Mouse (Mus musculus): Measurements from ENCODE around the gene Wipf2. TPM values are rescaled to one million over a fixed set of nuclear protein-coding genes. Genes with fewer than 3 reads are reported as not detected.
A peak's percentile ranks its signal among the peaks of the same experiment; 100 is the strongest.

The Wipf2 gene
- polyA plus RNA-seq, 1 experiment, result 7.3 TPM

GRCm38 (mm10) chr11:98941341-98941825 lies 77.9 kb downstream of the Wipf2 start:
- H3K4me3 ChIP-seq (replicated peaks), result peak overlapping the region; percentile 93
- peaks cover 92% of the 10 kb centered on the region for H3K4me1 ChIP-seq
- no peak for TF ChIP-seq GATA1 (IDR thresholded peaks at IDR 0.05; ENCODE audit: borderline replicate concordance, low read length)
- no peak for TF ChIP-seq FLI1 (IDR thresholded peaks at IDR 0.05; ENCODE audit: low read length)
- H3K27me3 ChIP-seq (replicated peaks), result peaks cover 99% of the 10 kb centered on the region
- H3K9me3 ChIP-seq, result no peaks in the 10 kb centered on the region
- H3K36me3 ChIP-seq (replicated peaks; ENCODE audit: low read length), result no peaks in the 10 kb centered on the region

GRCm38 (mm10) chr11:98941826-98942550 lies 78.5 kb downstream of the Wipf2 start:
- Histone ChIP-seq H3K27me3 (replicated peaks) (peaks cover 95% of the 10 kb centered on the region), H3K36me3 (replicated peaks; ENCODE audit: low read length) (no peaks in the 10 kb centered on the region), H3K4me3 (replicated peaks) (peak overlapping the region; percentile 93), H3K9me3 (no peaks in the 10 kb centered on the region), H3K4me1 (peaks cover 87% of the 10 kb centered on the region)
- no peak for TF ChIP-seq GATA1 (IDR thresholded peaks at IDR 0.05; ENCODE audit: borderline replicate concordance, low read length)
- peak; percentile 80; the same call in 1 of the 2 replicates for TF ChIP-seq FLI1 (IDR thresholded peaks at IDR 0.05; ENCODE audit: low read length)

GRCm38 (mm10) chr11:98942555-98942922 lies 79.1 kb downstream of the Wipf2 start:
- Histone ChIP-seq H3K27me3 (replicated peaks) (peaks cover 95% of the 10 kb centered on the region), H3K9me3 (no peaks in the 10 kb centered on the region)

GRCm38 (mm10) chr11:98942923-98943641 lies 79.6 kb downstream of the Wipf2 start:
- Histone ChIP-seq H3K4me3 (replicated peaks) (peak overlapping the region; percentile 93), H3K9me3 (no peaks in the 10 kb centered on the region), H3K27me3 (replicated peaks) (peaks cover 95% of the 10 kb centered on the region), H3K36me3 (replicated peaks; ENCODE audit: low read length) (no peaks in the 10 kb centered on the region), H3K4me1 (peaks cover 87% of the 10 kb centered on the region)
- TF ChIP-seq GATA1 (IDR thresholded peaks at IDR 0.05; ENCODE audit: borderline replicate concordance, low read length), result no peak
- no peak for TF ChIP-seq FLI1 (IDR thresholded peaks at IDR 0.05; ENCODE audit: low read length)

More at GRCm38 (mm10) chr11:98942555-98942922, 79.1 kb downstream of the Wipf2 start:
- Histone ChIP-seq H3K4me3 (replicated peaks) (peak overlapping the region; percentile 93), H3K36me3 (replicated peaks; ENCODE audit: low read length) (no peaks in the 10 kb centered on the region), H3K4me1 (peaks cover 87% of the 10 kb centered on the region)
- TF ChIP-seq FLI1 (IDR thresholded peaks at IDR 0.05; ENCODE audit: low read length) (no peak), GATA1 (IDR thresholded peaks at IDR 0.05; ENCODE audit: borderline replicate concordance, low read length) (no peak)

- Histone ChIP-seq H3K9me3 (no peaks in the 10 kb centered on the region), H3K36me3 (replicated peaks; ENCODE audit: low read length) (no peaks in the 10 kb centered on the region), H3K4me1 (peaks cover 87% of the 10 kb centered on the region), H3K27me3 (replicated peaks) (peaks cover 94% of the 10 kb centered on the region), H3K4me3 (replicated peaks) (peak overlapping the region; percentile 93)
- TF ChIP-seq FLI1 (IDR thresholded peaks at IDR 0.05; ENCODE audit: low read length), result no peak
- no peak for TF ChIP-seq GATA1 (IDR thresholded peaks at IDR 0.05; ENCODE audit: borderline replicate concordance, low read length)
Observed at GRCm38 (mm10) chr11:98943741-98944461, 80.5 kb downstream of the Wipf2 start.

GRCm38 (mm10) chr11:98944897-98945604 lies 81.6 kb downstream of the Wipf2 start:
- H3K36me3 ChIP-seq (replicated peaks; ENCODE audit: low read length), result no peaks in the 10 kb centered on the region
- TF ChIP-seq FLI1 (IDR thresholded peaks at IDR 0.05; ENCODE audit: low read length), result no peak
- TF ChIP-seq GATA1 (IDR thresholded peaks at IDR 0.05; ENCODE audit: borderline replicate concordance, low read length), result no peak
- H3K4me3 ChIP-seq (replicated peaks), result no peak overlapping the region
- no peaks in the 10 kb centered on the region for H3K9me3 ChIP-seq
- peaks cover 94% of the 10 kb centered on the region for H3K27me3 ChIP-seq (replicated peaks)
- peaks cover 87% of the 10 kb centered on the region for H3K4me1 ChIP-seq

- Histone ChIP-seq H3K27me3 (replicated peaks) (peaks cover 94% of the 10 kb centered on the region), H3K4me1 (peaks cover 87% of the 10 kb centered on the region), H3K4me3 (replicated peaks) (no peak overlapping the region), H3K9me3 (no peaks in the 10 kb centered on the region), H3K36me3 (replicated peaks; ENCODE audit: low read length) (no peaks in the 10 kb centered on the region)
- TF ChIP-seq FLI1 (IDR thresholded peaks at IDR 0.05; ENCODE audit: low read length) (no peak), GATA1 (IDR thresholded peaks at IDR 0.05; ENCODE audit: borderline replicate concordance, low read length) (no peak)
Observed at GRCm38 (mm10) chr11:98945605-98945977, 82.2 kb downstream of the Wipf2 start.

GRCm38 (mm10) chr11:98947969-98948569 lies 84.6 kb downstream of the Wipf2 start:
- peak overlapping the region; percentile 76 for H3K4me3 ChIP-seq (replicated peaks)
- no peaks in the 10 kb centered on the region for H3K36me3 ChIP-seq (replicated peaks; ENCODE audit: low read length)
- no peaks in the 10 kb centered on the region for H3K9me3 ChIP-seq
- peaks cover 87% of the 10 kb centered on the region for H3K27me3 ChIP-seq (replicated peaks)
- peaks cover 78% of the 10 kb centered on the region for H3K4me1 ChIP-seq
- TF ChIP-seq GATA1 (IDR thresholded peaks at IDR 0.05; ENCODE audit: borderline replicate concordance, low read length) (no peak), FLI1 (IDR thresholded peaks at IDR 0.05; ENCODE audit: low read length) (no peak)

All from megakaryocyte, embryonic 14.5 days (primary cell).